Mouse (Mus musculus): Measurements from ENCODE around the gene Sema7a. TPM values are rescaled to one million over a fixed set of nuclear protein-coding genes. Genes with fewer than 3 reads are reported as not detected.

The Sema7a gene
- polyA plus RNA-seq, 1 experiment, result 16.0 TPM

DNA sequence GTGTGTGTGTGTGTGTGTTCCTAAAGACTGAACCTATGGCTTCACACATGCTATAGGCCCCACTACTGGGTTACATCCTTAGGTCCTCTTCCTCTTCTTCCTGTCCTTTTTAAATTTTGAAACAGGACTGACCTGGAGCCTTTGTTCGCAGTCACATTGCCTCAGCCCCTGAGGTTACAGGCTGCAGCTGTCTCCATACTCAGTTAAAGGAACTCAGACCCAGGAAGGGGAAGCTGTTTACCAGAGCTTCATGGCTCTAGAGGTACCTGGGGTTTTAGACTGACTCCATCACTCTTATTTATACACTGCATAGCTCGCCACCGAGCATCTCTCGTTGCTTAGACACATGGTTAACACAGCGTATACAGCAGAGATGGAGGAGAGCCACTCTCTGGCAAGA lies 31.5 kb downstream of the Sema7a start:
- 90% methylated on average over 5 of the region's 5 CpGs for WGBS
- no peak for DNase-seq (ENCODE audit: low read depth, low spot score)

DNA sequence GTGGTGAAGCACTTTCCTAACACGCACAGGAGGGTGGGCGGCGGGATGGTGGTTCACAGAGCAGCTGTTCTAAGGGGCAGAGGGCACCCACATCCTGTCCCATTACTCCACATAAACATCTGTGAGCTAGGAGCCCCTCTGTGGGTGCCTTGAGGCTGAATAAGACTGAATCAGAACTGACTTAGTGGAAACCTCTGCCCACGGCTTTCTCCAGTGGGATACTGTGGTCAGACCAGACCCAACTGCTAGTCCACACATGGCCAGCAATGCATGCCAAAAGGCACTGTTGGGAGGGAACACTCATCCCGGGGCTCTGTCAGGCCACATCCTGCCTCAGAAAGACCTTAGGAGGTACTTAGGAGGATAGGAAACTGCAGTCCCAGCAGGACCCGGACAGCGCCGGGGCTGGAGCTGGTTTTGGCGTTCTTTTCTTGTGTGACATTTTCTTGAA lies 32.3 kb downstream of the Sema7a start:
- WGBS, result 74% methylated on average over 9 of the region's 9 CpGs
- DNase-seq (ENCODE audit: low read depth, low spot score), result no peak

DNA sequence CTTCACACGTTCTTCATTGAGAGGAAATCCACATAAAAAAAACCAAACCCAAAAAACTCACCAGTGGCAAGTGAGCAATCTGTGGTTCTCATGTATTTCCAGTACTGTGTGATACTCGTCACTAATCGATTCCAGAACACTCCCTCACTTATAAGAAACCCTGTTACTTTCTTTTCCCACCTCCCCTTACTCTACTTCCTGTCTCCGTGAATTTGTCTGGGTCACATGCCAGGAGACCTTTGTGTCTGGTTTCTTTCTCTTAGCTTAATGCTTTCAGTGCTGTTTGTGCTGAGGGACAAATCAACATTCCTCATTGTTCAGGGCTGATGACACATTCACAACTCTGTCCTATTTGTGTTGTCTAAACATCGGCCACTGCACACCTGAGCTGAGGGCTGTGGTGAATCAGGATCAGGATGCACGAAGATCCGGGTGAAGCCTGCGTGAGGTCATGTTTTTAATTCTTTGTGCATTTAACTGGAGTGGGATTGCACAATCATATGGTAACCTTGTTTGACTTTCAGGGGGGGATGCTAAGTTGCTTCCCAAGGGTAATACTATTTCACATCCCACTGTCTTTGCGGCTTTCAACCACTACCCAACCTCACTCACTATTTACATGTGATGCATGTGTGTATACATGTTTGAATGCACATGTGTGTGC lies 33.0 kb downstream of the Sema7a start:
- 37% methylated on average over 9 of the region's 9 CpGs for WGBS
- no peak for DNase-seq (ENCODE audit: low read depth, low spot score)

DNA sequence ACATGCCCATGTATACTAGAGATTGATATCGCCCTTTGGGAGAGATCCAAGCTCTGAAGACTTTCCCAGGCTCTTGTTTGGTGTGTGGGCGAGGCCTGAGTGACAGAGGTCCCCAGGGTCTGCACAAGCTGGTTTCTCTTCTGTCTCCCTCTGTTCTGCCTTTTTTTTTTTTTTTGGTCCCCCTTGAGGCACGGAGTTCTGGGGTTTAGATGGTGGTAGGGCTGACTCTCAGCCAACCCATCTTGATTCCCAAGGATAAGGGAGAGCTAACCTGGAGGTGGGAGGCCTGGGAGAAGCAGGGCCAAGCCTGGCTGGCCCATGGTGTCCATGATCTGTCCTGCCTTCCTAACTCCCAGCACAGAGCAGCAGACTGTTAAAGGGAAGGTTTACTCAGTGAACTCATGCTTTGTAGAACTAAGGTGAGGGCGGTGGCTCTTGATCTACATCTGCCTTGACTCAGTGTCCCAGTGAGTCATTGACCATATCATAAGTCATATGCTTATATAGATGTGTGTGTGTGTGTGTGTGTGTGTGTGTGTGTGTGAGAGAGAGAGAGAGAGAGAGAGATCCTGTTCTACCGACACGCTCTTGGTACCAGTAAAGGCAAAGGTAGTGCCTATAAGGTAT lies 33.6 kb downstream of the Sema7a start:
- WGBS, result 51% methylated on average over 6 of the region's 6 CpGs
- DNase-seq (ENCODE audit: low read depth, low spot score), result peak; percentile 33

DNA sequence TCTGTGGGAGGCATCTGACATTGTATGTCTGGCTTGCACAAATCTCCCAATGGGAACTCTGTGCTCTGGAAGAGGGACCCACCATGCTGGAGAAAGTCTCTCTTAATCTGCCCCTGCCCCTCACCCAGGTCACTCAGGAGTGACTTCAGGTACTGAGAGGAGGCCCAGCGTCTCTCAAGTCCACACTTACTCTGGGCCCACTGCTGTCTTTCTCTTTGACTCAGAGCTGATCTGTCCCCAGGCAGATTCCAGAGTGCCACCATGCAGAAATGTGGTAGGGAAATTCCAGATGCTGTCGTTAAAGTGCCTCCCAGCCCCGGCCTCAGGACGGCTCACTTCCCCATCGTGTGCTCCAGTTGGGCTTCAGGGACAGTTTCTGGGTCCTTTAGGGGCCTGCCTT lies 34.3 kb downstream of the Sema7a start:
- no peak for DNase-seq (ENCODE audit: low read depth, low spot score)
- 58% methylated on average over 5 of the region's 5 CpGs for WGBS

DNA sequence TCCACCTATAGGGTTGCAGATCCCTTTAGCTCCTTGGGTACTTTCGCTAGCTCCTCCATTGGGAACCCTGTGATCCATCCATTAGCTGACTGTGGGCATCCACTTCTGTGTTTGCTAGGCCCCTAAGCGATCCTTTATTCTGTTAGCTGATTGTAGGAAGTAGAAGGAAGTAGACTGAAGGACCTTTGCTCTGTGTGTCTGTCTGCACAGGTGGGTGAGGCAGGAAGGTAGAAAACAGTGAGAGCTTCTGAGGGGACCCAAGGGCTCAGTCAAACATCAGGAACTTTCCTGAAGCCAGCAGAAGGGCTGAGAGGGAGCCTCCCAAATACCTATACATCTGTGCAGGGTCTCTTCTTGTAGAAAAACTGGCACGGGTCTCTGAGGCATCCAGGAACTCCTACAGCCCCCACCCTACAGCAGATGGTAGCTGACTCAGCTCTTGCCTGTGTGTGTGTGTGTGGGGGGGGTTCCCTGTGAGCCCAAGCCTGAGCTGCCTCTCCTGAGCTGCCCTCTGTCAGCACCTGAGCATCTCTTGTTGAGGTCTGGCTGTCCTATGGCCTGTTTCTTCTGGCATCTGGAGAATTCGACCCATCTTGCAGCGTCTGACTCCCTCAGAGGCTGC lies 35.4 kb downstream of the Sema7a start:
- no peak for DNase-seq (ENCODE audit: low read depth, low spot score)
- WGBS, result 31% methylated on average over 5 of the region's 5 CpGs

DNA sequence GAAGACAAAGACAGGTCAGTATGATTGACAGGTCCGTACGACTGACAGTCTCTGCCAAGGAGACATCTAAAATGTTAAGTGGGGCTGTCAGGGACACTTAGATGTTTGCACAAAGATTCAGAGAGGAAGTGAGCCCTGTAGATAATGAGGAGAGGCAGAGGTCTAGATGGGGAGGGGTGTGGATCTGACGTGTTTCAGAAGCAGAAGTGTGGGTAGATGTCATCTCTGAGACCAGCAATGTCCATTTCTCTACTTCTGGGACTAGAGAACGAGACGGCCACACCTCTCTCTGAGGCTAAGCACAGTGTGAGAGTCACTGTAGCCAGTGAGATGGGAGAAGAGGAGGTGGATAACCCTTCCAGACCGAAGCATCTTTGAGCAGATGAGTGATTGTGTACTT lies 38.1 kb downstream of the Sema7a start:
- no peak for DNase-seq (ENCODE audit: low read depth, low spot score)
- WGBS, result 62% methylated on average over 6 of the region's 6 CpGs

DNA sequence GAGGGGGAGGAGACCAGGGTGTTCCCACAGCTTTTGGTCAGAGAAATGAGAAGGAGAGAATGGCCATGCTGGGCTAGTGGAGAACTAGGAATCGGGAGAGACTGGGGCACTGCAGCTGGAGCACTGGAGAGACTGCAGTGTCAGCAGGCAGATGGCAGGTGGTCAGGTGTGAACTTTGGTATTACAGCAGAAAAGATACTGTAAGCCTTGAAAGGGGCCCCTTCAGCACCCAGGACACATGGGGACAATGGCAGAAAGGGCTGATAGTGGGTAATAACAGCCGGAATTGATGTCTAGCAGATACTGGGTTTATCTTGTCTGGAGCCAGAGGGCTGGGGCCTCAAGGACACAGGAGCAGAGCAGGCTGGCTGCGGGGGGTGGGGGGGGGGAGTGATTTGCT lies 38.9 kb downstream of the Sema7a start:
- 45% methylated on average over 3 of the region's 3 CpGs for WGBS
- no peak for DNase-seq (ENCODE audit: low read depth, low spot score)

DNA sequence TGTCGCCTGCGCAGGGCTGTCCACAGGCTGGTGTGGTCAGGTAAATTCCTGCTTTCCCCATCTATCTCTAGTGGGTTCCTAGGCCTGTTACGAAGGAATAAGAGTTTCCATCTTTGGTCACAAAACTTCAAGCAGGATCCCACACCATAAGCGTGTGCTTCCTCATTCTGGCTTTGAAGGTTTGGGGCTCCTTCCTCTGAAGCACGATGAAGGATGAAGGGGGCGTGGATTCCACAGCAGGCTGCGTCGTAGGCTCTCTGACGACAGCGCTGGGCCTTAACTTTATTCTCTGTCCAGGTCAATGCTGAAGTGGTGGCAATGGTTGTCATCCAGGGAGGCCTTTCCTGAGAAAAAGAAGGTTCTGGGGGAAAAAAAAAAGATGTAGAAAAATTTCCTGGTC lies 40.7 kb downstream of the Sema7a start:
- 85% methylated on average over 10 of the region's 10 CpGs for WGBS
- no peak for DNase-seq (ENCODE audit: low read depth, low spot score)

DNA sequence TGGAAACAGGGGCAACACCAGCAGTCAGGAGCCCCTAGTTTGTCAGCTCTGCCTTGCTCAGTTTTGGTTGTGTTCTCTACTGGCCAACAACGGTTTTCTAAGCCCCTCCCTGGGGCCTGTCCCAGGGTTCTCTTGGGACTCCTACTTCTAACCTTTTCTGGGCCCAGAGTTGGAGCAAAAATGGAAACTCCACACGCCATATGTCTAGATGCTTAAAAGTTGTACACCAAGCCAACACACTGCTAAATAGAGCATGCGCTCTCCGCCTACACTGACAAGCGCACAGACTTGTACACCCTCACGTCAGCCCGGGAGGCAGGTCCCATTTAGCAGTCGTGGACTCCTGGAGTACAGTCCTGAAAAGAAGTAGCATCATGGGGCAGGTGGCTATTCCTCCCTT lies 45.4 kb downstream of the Sema7a start:
- DNase-seq (ENCODE audit: low read depth, low spot score), result no peak
- WGBS, result 94% methylated on average over 8 of the region's 8 CpGs

DNA sequence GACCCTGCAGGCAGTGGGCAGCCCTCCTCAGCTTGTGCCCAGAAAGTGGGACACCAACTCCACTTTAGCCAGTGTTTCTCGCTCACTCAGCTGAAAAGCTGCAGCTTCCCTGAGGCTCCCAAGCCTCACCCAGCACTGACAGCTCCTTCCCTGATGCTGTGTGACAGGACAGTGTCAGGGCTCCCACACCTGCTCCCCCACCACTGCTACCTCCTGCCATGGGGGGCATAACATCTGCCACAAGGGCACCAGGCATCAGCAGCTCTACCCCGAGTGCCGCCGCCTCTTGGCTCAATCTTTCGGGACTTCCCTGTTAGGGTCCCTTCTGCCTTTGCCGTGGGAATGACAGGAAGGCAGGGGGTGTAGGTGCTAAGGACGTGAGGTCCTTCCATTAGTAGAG lies 46.4 kb downstream of the Sema7a start:
- DNase-seq (ENCODE audit: low read depth, low spot score), result no peak
- WGBS, result 89% methylated on average over 7 of the region's 7 CpGs

DNA sequence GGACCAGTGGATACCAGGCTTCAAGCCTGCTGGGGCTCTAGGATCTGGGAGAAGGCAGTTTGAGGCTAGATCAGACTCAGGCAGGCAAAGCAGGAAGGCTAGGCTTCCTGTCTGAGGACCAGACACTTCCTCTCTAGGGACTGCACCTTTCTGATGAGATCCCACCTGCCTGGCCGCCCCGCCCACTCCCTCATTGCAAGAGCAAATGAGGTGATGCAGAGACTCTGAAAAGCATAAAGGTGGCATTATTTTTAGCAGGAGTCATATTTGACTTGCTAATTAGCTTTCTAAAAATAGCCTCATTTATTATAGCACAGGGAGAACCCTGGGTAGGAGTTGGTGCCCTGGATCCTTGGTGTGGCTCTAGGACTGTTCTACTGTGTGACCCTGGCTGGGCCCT lies 48.2 kb downstream of the Sema7a start:
- DNase-seq (ENCODE audit: low read depth, low spot score), result no peak
- WGBS, result 78% methylated on average over 2 of the region's 2 CpGs

DNA sequence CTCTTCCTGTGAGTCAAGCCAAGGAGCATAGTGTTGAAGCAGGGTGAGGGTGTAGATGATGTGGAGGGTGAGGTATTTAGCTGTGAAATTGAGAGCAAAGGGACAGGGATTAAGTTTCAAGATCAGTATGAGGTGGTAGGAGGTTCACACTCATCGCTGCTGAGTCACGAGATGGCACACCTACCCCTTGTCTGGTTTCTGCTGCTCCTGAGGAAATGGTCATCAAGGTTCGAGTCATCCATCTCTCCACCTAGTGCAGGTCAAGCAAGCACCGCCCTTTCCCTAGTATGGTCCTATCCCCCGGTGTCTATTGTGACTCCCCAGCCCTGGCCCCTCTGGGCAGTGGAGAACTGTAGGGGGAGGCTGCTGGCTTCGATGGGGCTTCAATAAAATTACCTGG lies 49.4 kb downstream of the Sema7a start:
- no peak for DNase-seq (ENCODE audit: low read depth, low spot score)
- WGBS, result 82% methylated on average over 6 of the region's 6 CpGs

DNA sequence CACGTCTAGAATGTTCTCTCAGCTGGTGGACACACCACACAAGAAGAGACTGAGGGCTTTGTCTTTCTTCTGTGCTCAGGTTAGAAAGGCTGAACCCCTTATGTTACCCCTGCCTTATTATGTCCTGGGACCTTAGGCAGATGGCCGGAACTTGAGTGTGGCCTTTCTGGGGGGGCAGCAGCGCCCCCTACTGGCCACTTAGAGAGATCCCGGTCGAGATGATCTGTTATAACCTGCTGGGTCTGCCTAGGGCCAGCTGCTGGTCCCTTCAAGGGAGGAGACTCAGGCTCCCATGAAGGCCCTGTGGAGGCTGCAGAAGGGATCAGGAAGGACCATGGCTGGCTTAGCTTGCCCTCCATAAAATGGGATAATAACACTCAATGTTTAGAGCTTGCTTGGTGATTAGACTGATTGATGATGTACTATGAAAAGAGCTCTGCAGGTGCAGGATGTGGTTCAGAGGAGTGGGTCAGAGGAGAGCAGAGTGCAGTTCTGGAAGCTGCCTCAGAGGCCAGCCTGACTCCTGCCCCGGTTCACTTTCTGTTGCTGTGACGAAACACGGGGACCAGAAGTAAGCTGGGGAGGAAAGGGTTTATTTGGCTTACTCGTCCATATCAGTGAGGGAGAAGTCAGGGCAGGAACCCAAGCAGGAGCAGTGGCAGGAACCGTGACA lies 50.7 kb downstream of the Sema7a start:
- 36% methylated on average over 10 of the region's 10 CpGs for WGBS
- no peak for DNase-seq (ENCODE audit: low read depth, low spot score)

DNA sequence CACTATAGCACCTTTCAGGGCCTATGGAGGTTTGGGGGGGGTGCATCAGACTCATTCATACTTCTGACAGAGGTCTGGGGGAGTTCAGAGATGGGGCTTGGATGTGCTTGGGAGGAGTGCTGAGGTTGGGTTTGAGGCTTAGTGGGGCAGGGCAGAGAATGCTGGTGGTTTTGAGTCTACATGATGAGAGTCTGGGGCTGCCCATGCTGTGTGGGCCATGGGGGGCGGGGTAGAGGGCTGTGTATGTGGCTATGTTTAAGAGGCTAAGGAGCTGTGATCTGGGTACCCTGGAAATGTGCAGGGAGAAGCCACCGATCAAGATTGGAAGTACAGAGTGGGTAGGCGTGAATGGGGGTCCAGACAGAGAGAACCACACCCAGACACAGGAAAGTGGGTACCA lies 52.1 kb downstream of the Sema7a start:
- DNase-seq (ENCODE audit: low read depth, low spot score), result no peak
- WGBS, result 89% methylated on average over 3 of the region's 3 CpGs

DNA sequence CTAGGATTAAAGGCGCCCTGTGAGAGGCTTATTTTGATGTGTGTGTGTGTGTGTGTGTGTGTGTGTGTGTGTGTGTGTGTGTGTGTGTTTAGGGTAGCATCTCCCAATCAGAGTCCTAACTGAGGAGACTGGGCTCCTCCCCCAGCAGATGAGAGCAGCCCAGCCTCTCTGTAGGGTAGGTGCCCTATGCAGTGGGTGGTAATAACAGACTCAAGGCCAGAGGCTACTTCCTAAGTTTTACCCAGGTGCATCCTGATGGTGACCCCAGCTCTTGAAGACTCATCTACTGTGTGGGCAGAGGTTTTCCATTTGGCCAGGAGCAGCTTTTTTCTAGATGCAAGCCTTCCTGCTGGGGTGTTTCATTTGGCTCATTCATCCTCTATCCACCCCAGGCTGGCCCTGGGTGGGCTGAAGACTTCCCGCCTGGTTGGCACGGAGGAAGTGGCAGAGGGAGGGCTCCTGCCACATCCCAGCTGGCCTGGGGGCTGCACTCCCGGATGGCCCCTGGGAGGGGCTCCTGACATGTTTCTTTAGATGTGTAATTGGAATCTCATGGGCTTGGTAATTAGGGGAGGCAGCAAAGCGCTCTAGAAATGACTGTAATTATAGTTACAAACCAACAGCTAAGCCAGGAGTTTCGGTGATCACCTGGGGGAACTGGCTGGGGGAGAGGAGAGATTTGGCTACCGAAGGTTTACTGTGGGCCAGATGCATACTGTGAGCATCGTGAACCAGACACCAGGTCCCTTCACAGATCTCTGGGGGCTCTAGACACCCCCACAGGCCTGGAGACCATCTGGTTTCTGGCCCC lies 53.1 kb downstream of the Sema7a start:
- no peak for DNase-seq (ENCODE audit: low read depth, low spot score)
- WGBS, result 74% methylated on average over 8 of the region's 8 CpGs

DNA sequence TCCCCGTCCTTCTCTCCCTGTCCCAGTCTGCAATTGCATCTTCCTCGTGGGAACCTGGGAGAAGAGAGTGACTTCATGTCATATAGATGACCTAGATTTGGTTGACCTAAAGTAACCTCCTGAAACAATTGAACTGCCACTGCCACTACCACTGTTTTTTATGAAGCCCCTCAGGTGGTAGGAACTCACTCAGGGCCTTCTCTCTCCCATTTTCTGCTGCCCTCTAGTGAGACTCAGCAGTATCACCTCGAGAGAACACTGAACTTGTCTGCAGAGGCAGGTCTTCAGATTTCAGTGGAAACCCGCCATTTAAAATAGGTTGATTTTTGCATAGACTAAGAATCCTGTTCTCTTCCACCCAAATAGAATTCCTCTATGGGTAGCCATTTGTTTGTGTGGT lies 55.4 kb downstream of the Sema7a start:
- WGBS, result 54% methylated on average over 4 of the region's 4 CpGs
- DNase-seq (ENCODE audit: low read depth, low spot score), result no peak

DNA sequence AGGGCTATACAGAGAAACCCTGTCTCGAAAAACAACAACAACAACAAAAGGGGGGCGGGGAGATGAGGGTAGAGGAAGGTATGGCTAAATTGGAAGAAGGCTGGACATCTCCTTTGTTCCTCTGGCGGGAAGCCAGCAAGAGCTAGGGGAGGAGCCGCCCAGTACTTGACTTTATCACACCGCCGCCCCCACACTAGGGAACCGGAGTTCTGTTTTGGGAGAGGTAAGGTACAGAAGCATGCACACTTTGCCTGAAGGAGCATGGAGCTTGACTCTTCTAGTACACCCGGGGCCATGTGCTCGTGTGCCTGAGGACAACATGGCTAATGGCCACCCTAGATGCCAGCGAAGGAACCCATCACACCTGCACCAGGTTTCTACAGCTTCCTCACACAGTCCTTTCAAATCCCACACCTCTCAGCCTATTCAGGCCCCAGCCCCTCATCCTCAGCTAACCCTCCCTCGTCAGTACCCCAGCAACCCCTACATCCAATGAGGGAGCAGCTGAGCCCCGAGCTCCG lies 57.7 kb downstream of the Sema7a start:
- DNase-seq (ENCODE audit: low read depth, low spot score), result no peak
- 21% methylated on average over 13 of the region's 13 CpGs for WGBS

DNA sequence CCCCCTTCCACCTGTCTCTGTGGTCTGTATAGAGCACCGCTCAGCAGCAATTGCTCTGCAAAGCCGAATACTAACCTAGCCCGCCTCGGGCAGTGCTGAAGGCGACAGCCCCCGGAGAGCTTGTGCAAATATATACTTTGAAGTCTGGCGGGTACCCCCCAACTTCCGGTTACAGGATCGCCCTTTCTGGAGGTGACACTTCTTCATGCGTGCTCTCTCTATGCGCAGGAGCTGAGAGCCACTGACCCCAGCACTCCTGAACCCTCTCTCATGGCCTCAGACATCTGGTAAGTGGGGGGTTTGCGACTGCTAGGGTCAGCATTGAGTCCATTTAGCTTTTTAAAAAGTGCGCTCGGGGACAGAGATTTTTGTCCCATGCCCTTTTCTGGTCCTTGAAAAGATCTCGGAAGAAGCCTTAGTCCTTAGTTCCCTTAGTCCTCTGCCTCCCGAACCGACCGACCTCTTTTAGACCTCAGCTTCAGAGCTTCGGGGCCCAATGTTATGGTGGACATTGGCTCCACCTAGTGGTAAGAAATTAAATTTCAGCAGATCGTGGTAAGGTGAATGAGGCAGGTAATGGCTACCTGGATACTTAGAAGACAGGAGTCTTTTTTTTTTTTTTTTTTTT lies 58.2 kb downstream of the Sema7a start:
- 2% methylated on average over 20 of the region's 20 CpGs for WGBS
- peak; percentile 67 for DNase-seq (ENCODE audit: low read depth, low spot score)
